Mouse (Mus musculus) spleen, adult 2 months (tissue): ENCODE data around the gene Tmem274.

Experiments
- CTCF ChIP-seq: fragments of 200-500 bp; IDR thresholded peaks from 2 replicates; pipeline ENCODE4 v1.5.1; 2011; ENCODE audit warnings: mild to moderate bottlenecking, inconsistent platforms; ENCODE audit not compliant: insufficient read depth, insufficient read length, insufficient replicate concordance; ENCODE audit errors: extremely low read depth
- POLR2A ChIP-seq: fragments of 200-500 bp; IDR thresholded peaks from 2 replicates; pipeline ENCODE4 v1.6.1; 2011; ENCODE audit warnings: low read depth, low read length, inconsistent platforms

DNA sequence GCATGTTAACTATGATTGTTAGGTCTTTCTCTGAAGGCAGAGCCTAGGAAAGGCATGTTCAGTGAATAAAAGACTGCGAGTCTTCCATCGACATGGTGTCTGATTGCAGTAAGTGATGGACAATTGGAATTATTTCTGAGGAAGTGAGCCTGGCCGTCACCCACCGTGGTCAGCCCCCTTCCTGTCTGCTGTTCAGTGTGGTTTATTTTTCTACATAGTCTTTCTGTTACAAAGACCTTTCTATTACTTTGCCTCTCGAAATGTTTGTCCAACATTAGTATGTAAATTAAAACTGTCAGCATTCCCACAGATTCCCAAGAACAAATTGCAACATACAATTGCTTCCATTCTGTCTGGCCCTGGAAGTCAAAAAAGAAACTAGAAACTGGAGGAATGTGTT, 22.6 kb downstream of the Tmem274 start:
- TF ChIP-seq POLR2A = no peak
- TF ChIP-seq CTCF = no peak
